Mouse (Mus musculus): Measurements from ENCODE around the gene Ptprd.

The Ptprd gene

GRCm38 (mm10) chr4:76652971-76653370 is 1558.8 kb downstream of the Ptprd start:
- no peak for DNase-seq (ENCODE audit: low spot score in 2 of 2)

DNA sequence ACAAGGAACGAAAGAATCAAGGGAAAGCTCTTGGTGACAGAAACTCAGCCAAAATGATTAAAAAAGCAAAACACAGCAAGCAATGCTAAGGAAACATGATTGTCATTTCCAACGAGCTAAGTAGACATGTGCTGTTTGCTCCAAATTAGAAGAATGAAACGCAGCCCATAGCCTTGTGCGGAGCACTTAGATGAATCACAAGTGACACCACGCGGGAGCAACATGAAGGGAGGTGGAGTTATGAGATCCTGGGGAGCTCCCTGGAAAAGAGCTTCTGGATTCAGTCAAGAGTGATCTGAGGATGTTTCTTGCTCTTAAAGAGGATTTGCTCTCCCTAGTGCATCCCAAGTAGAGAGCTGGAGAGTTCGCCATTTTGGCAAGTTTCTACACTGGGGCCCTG is 1590.0 kb downstream of the Ptprd start:
- no peak for DNase-seq (ENCODE audit: low spot score in 2 of 2)

- no peak for DNase-seq (ENCODE audit: low spot score in 2 of 2)
Observed at GRCm38 (mm10) chr4:76616614-76617013, 1595.1 kb downstream of the Ptprd start.

- no peak for DNase-seq (ENCODE audit: low spot score in 2 of 2)
Observed at GRCm38 (mm10) chr4:76608246-76608645, 1603.5 kb downstream of the Ptprd start.

DNA sequence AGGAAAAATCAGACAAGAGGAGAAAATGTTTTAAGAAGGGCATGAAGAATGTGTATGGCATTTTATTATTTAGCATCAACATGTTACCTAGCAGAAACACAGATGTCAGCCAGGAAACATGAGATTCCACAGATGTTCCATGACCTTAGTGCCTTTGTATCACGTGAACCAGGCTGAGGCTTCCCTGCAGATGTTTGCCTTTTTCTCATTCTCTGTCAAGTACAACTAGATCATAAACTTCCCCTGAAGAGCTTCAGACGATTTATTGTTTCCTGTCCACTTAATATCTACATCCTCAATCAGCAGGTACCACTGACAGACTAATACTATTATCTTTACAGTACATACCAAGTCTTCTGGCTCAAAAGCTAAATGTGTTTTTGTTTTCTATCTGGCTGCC is 1605.0 kb downstream of the Ptprd start:
- DNase-seq (ENCODE audit: low spot score in 2 of 2): no peak

- DNase-seq (ENCODE audit: low spot score in 2 of 2): no peak
Observed at GRCm38 (mm10) chr4:76590722-76591121, 1621.0 kb downstream of the Ptprd start.

DNA sequence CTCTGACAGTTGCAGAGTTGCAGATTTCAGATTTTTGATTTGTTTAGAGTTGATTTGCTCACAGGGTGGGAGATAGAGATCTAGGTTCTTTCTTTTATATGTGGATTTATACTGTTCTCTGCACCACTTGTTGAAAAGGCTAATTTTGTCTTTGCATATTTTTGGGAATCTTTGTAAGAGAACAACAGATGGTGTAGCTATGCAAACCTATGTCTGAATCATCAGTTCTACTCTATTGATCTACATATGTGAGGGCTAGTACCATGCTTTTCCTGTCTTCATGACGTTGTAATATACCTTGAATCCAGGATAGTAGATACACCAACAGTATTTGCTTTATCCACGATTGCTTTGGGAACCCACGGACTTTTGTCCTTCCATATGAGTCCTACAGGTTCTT is 1628.7 kb downstream of the Ptprd start:
- no peak for DNase-seq (ENCODE audit: low spot score in 2 of 2)

DNA sequence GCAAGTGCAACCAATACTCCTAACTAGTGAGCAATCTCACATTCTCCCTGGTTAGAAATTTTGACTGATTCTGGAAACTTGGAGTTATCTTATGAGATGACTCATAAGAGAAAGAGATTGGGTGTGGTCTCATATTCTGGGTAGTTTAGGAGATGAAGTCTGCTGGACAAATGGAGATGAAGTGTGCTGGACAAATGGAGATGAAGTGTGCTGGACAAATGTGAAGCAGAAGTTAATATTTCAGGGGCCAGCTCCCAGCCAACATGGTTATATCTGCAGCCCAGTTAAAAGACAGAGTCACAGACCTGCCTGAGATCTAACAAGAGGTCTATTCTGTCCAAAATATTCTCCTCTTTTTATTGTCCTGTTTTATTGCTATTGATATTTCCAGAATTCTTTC is 1645.8 kb downstream of the Ptprd start:
- DNase-seq (ENCODE audit: low spot score in 2 of 2): no peak

GRCm38 (mm10) chr4:76541769-76542168 is 1670.0 kb downstream of the Ptprd start:
- DNase-seq (ENCODE audit: low spot score in 2 of 2): no peak

GRCm38 (mm10) chr4:76532926-76533325 is 1678.8 kb downstream of the Ptprd start:
- no peak for DNase-seq (ENCODE audit: low spot score in 2 of 2)

- no peak for DNase-seq (ENCODE audit: low spot score in 2 of 2)
Observed at GRCm38 (mm10) chr4:76525281-76525680, 1686.5 kb downstream of the Ptprd start.

DNA sequence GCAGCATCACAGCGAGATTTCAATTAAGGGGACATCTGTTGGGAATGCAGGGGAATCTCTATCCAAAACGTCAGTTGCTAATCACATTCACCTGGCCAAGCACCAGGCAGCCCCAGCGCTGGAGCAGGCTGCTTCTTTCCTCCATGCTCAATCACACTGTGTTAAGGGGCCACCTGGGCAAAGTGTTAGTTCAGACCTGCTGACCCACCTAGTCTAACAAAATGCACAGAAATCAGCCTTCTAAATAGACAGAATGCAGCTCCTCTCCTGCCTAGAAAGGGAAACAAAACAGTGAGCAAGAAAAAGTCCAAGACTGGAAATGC is 1708.5 kb downstream of the Ptprd start:
- no peak for DNase-seq (ENCODE audit: low spot score in 2 of 2)

DNA sequence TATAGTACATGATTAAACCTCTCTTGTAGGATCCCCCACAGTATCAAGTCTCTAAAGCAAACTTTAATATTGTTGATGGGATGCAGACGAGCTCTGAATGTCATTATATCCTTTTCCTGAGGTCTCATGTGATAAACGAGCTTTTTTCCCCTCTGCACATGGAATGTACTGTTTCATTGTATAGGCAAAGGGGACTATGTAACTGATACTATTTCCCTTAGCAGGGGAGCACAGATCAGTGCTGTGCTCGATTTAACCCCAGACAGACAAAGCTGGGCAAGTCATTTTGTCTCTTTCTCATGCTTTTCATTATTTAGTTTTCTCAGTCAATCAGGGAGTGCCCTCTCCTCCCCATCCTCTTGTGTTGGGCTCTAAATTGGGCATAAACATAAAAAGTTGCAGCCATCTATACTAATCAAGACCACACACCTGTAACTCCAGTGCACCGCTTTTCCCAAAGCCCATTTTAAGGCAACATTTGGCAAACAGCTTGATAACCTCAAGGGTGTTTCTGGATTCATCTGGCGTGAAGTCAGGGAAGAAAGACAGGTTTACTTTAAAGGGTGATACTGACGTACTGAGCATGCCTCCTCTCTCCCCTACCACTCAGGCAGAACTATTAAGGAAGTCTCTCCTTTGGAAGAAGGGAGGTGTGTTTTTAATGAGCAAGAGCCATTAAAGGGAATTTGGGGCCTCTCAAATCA is 1709.0 kb downstream of the Ptprd start:
- no peak for DNase-seq (ENCODE audit: low spot score in 2 of 2)

- no peak for DNase-seq (ENCODE audit: low spot score in 2 of 2)
Observed at GRCm38 (mm10) chr4:76485848-76486247, 1725.9 kb downstream of the Ptprd start.

DNA sequence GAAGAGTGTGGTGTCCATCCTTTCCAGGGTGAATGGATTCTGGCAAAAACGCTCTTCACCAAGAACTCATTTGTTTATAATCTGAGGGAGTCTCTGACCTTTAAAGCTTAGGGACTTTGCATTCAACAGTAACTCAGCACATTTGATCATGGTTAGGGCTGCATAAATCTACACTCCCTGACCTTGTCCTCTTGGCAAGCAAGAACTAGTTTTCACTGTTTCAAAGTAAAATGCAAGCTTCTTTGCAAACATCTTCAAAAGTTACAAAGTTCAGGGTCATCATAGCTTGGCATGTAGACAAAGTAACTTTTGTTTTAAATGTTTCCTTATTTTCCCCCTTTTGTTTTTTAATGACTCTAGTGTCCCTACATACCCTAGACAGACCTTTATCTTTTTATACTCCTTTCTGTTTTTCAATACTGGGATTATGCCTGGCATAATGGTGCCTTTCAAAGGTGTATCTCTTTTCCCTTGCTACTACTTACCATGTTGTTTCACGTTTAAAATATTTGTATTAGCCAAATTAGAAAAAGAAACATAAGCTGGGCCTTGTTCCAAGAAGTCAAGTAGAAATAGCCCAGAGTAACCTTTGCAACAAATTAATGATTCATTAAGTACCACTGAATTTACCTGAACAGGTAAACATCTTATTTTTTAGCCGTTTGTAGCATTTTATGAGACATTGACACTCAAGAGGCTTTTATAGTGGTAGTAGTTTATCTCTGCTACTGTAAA is 1743.2 kb downstream of the Ptprd start:
- no peak for DNase-seq (ENCODE audit: low spot score in 2 of 2)

GRCm38 (mm10) chr4:76464682-76465081 is 1747.1 kb downstream of the Ptprd start:
- no peak for DNase-seq (ENCODE audit: low spot score in 2 of 2)

GRCm38 (mm10) chr4:76461336-76461735 is 1750.4 kb downstream of the Ptprd start:
- DNase-seq (ENCODE audit: low spot score in 2 of 2): no peak

DNA sequence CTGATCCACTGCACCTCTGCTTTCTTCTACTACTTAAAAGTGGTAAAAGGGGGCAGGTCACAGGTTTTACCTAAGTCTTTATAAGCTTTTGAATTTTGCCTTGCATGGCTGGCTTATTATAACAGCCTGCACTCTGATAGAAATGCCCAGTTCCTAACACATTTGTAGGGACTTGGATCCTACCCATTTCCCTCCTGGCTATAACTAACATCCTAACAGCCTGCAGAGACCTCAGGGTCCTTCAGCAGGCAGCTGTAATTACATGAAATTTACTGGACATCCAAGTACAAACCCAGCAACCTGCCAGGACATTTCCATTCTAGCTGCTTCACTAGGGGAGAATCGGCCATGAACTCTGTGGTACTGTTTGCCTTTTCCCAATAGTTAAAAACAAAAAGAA is 1751.2 kb downstream of the Ptprd start:
- no peak for DNase-seq (ENCODE audit: low spot score in 2 of 2)

- DNase-seq (ENCODE audit: low spot score in 2 of 2): no peak
Observed at GRCm38 (mm10) chr4:76459621-76460020, 1752.1 kb downstream of the Ptprd start.

DNA sequence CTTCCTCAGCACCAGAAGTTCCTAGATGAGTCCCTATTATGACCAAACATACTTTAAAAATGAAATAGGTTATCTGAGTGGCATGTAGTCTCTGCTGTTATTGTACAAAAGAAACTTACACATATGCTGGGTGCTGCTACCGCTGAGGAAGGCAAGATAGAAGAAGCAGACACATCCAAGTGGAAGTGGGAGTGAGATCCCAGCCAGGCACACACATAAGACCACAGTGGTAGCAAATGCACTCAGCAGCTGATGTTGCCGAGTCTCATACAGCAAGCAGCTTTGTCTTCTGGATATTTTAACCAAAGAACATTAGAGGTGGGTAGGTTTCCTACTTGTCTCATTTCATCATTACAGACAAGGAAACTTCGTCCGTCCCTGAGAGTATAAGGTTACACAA is 1759.5 kb downstream of the Ptprd start:
- no peak for DNase-seq (ENCODE audit: low spot score in 2 of 2)

DNA sequence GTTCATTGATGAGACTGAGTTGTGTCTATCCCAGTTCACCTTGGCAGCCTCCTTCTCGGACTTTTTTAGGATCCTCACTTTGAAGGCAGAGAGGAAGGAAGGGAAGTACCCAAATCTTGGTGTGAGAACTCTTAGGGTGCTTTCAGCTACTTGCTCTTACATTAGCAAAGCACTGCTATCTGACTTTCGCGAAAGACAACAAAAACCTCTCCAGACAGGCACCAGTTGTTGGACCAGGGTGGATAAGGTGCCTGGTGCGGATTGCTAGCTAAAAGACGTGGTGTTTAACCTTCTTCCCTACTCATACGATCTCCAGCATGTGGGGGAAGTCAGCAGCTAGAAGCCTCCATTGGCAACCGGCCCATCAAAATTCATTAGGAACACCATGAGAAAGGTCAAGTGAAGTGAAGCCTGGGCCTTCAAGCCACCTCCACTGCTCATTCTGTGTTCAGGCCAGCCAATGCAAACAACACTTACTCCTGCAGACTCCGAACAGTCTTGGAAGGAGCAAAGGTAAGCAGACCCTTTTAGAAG is 1760.7 kb downstream of the Ptprd start:
- DNase-seq (ENCODE audit: low spot score in 2 of 2): no peak

DNA sequence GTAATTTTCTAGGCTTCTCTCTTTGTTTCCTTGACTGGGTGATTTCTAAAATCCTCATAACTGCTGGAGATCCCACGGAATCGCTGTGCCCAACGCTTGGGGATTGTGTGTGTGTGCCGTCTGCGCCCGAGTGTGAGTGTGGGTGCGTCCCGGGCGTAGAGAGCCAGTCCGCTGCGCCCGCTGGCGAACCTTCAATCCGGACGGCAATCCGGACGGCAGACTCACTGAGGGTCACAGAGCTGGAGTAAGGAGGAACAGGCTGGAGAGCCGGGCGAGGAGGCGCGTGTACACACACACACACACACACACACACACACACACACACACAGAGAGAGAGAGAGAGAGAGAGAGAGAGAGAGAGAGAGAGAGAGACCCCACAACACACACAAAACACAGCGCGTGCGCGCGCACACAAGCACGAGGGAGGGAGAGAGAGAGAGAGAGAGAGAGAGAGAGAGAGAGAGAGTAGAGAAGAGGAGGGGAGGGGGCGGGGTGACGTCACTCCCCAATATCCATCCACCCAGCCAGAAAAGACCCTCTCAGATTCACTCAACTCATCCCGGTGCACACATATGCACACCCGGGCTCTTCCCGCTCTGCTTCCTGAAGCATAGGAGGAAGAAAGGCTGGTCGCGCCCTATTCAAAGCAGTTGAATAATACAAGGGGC is 1761.3 kb downstream of the Ptprd start:
- no peak for DNase-seq (ENCODE audit: low spot score in 2 of 2)

Measured in frontal cortex, postnatal 25 days (tissue).